Mouse (Mus musculus): ENCODE measurements around the gene Cyp4a30b. TPM values are rescaled to one million over a fixed set of nuclear protein-coding genes. Genes with fewer than 3 reads are reported as not detected.
"Not testable (repeated sequence)": the region's sequence is repeated elsewhere in the genome, so short reads cannot be mapped to it uniquely, and the experiment has no call there.

Cyp4a30b gene
- not detected in 2 replicates for polyA plus RNA-seq (2015; fragmentation: Nextera tagmentation; extraction: Ambion mirVana)

GRCm38 (mm10) chr4:115452304-115452703 is at the start of gene Cyp4a30b:
TSS of gene Cyp4a30b (plus strand) at chr4:115452604.
- WGBS, result 82% methylated on average over 3 of the region's 3 CpGs
- Histone ChIP-seq H3K4me2 (replicated peaks) (no peak within 1 kb of the TSS), H3K36me3 (no peaks in the 10 kb centered on the region), H3K9ac (replicated peaks) (no peak within 1 kb of the TSS), H3K4me3 (no peak within 1 kb of the TSS), H3K9me3 (no peaks in the 10 kb centered on the region), H3K27ac (replicated peaks) (no peak within 1 kb of the TSS), H3K4me1 (no peaks in the 10 kb centered on the region), H3K27me3 (no peaks in the 10 kb centered on the region)
- no peak for ATAC-seq (replicated peaks)

- not testable (repeated sequence) for H3K36me3 ChIP-seq; H3K27ac ChIP-seq (replicated peaks); ATAC-seq (replicated peaks); H3K9me3 ChIP-seq; H3K27me3 ChIP-seq; H3K4me3 ChIP-seq; H3K4me1 ChIP-seq; H3K9ac ChIP-seq (replicated peaks); H3K4me2 ChIP-seq (replicated peaks)
Observed at GRCm38 (mm10) chr4:115411324-115411723, 41.1 kb upstream of the Cyp4a30b start, which contains the start of gene Cyp4a12b. TSS of gene Cyp4a12b (plus strand) at chr4:115411624.

- Histone ChIP-seq H3K4me1 (no peaks in the 10 kb centered on the region), H3K36me3 (no peaks in the 10 kb centered on the region), H3K9me3 (no peaks in the 10 kb centered on the region), H3K4me3 (no peak overlapping the region), H3K4me2 (replicated peaks) (no peak overlapping the region), H3K27me3 (no peaks in the 10 kb centered on the region), H3K27ac (replicated peaks) (no peak overlapping the region), H3K9ac (replicated peaks) (no peak overlapping the region)
- 66% methylated on average over 3 of the region's 3 CpGs for WGBS
- no peak for ATAC-seq (replicated peaks)
Observed at GRCm38 (mm10) chr4:115450577-115451137, 1.7 kb upstream of the Cyp4a30b start.

- H3K27ac ChIP-seq (replicated peaks); H3K4me2 ChIP-seq (replicated peaks); ATAC-seq (replicated peaks); H3K27me3 ChIP-seq; H3K4me3 ChIP-seq; H3K36me3 ChIP-seq; H3K9ac ChIP-seq (replicated peaks); H3K4me1 ChIP-seq; H3K9me3 ChIP-seq: not testable (repeated sequence)
- WGBS, result 81% methylated on average over 3 of the region's 3 CpGs
Observed at GRCm38 (mm10) chr4:115473585-115473984, 21.2 kb downstream of the Cyp4a30b start.

- not testable (repeated sequence) for ATAC-seq (replicated peaks); H3K4me3 ChIP-seq; H3K9ac ChIP-seq (replicated peaks); H3K9me3 ChIP-seq; H3K36me3 ChIP-seq; H3K4me1 ChIP-seq; H3K27me3 ChIP-seq; H3K27ac ChIP-seq (replicated peaks); H3K4me2 ChIP-seq (replicated peaks)
Observed at GRCm38 (mm10) chr4:115476051-115476450, 23.6 kb downstream of the Cyp4a30b start.

- ATAC-seq (replicated peaks), result no peak
- 71% methylated on average over 6 of the region's 6 CpGs for WGBS
Observed at GRCm38 (mm10) chr4:115481006-115481652, 28.7 kb downstream of the Cyp4a30b start.

GRCm38 (mm10) chr4:115496001-115496400 is 43.6 kb downstream of the Cyp4a30b start, which contains the start of gene Cyp4a14:
TSS of gene Cyp4a14 (minus strand) at chr4:115496142.
- Histone ChIP-seq H3K4me3 (no peak within 1 kb of the TSS), H3K9ac (replicated peaks) (no peak within 1 kb of the TSS), H3K9me3 (no peaks in the 10 kb centered on the region), H3K4me2 (replicated peaks) (no peak within 1 kb of the TSS), H3K27ac (replicated peaks) (no peak within 1 kb of the TSS), H3K36me3 (no peaks in the 10 kb centered on the region), H3K4me1 (no peaks in the 10 kb centered on the region), H3K27me3 (no peaks in the 10 kb centered on the region)
- 88% methylated on average over 1 of the region's 1 CpGs for WGBS
- ATAC-seq (replicated peaks), result no peak

More at GRCm38 (mm10) chr4:115481006-115481652, 28.7 kb downstream of the Cyp4a30b start:
- H3K4me2 ChIP-seq (replicated peaks), result no peak overlapping the region
- no peak overlapping the region for H3K4me3 ChIP-seq
- no peaks in the 10 kb centered on the region for H3K27me3 ChIP-seq
- no peak overlapping the region for H3K9ac ChIP-seq (replicated peaks)
- H3K9me3 ChIP-seq, result no peaks in the 10 kb centered on the region
- H3K27ac ChIP-seq (replicated peaks), result no peak overlapping the region
- no peaks in the 10 kb centered on the region for H3K36me3 ChIP-seq
- H3K4me1 ChIP-seq, result no peaks in the 10 kb centered on the region

- 86% methylated on average over 3 of the region's 3 CpGs for WGBS
- no peak overlapping the region for H3K4me3 ChIP-seq
- H3K27me3 ChIP-seq, result no peaks in the 10 kb centered on the region
- no peak overlapping the region for H3K9ac ChIP-seq (replicated peaks)
- H3K4me2 ChIP-seq (replicated peaks), result no peak overlapping the region
- no peak for ATAC-seq (replicated peaks)
- no peak overlapping the region for H3K27ac ChIP-seq (replicated peaks)
- H3K36me3 ChIP-seq, result no peaks in the 10 kb centered on the region
- no peaks in the 10 kb centered on the region for H3K9me3 ChIP-seq
- H3K4me1 ChIP-seq, result no peaks in the 10 kb centered on the region
Observed at GRCm38 (mm10) chr4:115497466-115497865, 45.1 kb downstream of the Cyp4a30b start.

GRCm38 (mm10) chr4:115513964-115514363 is 61.6 kb downstream of the Cyp4a30b start:
- not testable (repeated sequence) for H3K4me1 ChIP-seq; ATAC-seq (replicated peaks)

GRCm38 (mm10) chr4:115518000-115518399 is 65.6 kb downstream of the Cyp4a30b start, which contains the start of gene Cyp4a10:
TSS of gene Cyp4a10 (plus strand) at chr4:115518264.
- WGBS, result 90% methylated on average over 5 of the region's 5 CpGs
- not testable (repeated sequence) for ATAC-seq (replicated peaks)

More at GRCm38 (mm10) chr4:115513964-115514363, 61.6 kb downstream of the Cyp4a30b start:
- H3K4me3 ChIP-seq; H3K36me3 ChIP-seq; H3K9me3 ChIP-seq; H3K9ac ChIP-seq (replicated peaks); H3K27ac ChIP-seq (replicated peaks); H3K4me2 ChIP-seq (replicated peaks); H3K27me3 ChIP-seq: not testable (repeated sequence)

GRCm38 (mm10) chr4:115519444-115519843 is 67.0 kb downstream of the Cyp4a30b start:
- H3K4me2 ChIP-seq (replicated peaks), result no peak overlapping the region
- no peaks in the 10 kb centered on the region for H3K36me3 ChIP-seq
- no peaks in the 10 kb centered on the region for H3K4me1 ChIP-seq
- 81% methylated on average over 4 of the region's 4 CpGs for WGBS
- no peaks in the 10 kb centered on the region for H3K9me3 ChIP-seq
- no peak for ATAC-seq (replicated peaks)
- no peak overlapping the region for H3K9ac ChIP-seq (replicated peaks)
- no peaks in the 10 kb centered on the region for H3K27me3 ChIP-seq
- no peak overlapping the region for H3K27ac ChIP-seq (replicated peaks)
- no peak overlapping the region for H3K4me3 ChIP-seq

More at GRCm38 (mm10) chr4:115518000-115518399, 65.6 kb downstream of the Cyp4a30b start, which contains the start of gene Cyp4a10:
- not testable (repeated sequence) for H3K36me3 ChIP-seq; H3K4me1 ChIP-seq; H3K4me3 ChIP-seq; H3K27me3 ChIP-seq; H3K9ac ChIP-seq (replicated peaks); H3K4me2 ChIP-seq (replicated peaks); H3K9me3 ChIP-seq; H3K27ac ChIP-seq (replicated peaks)

Data from forebrain, embryonic 15.5 days (tissue).